In genomic region chr8:125080388-125081344, GRCm38 (mm10) we compare ENCODE assay signal across 12 mouse cellular contexts. TPM values are rescaled to one million over a fixed set of nuclear protein-coding genes. Genes with fewer than 3 reads are reported as not detected.
A peak's percentile ranks its signal among the peaks of the same experiment; 100 is the strongest.
DNase-seq lines count a peak whose midpoint lies in the region; ATAC-seq lines count a peak whose summit lies in the region.
"Had no signal": no experiment of that assay in that cellular context is flagged by ENCODE, and none has a peak within 500 bp of the region (broad histone marks: within the 10 kb centered on the region; RNA-seq: fewer than 3 reads in every experiment).

No protein-coding gene starts in this region.

- H3K9me3 ChIP-seq in heart, embryonic 10.5 days: no peaks in the 10 kb centered on the region; the same call in 1 of the 2 replicates
- no peaks in the 10 kb centered on the region for H3K9me3 ChIP-seq in midbrain, embryonic 12.5 days
- H3K9me3 ChIP-seq in midbrain, embryonic 16.5 days (replicated peaks; ENCODE audit: control insufficient read depth, low read length, poor library complexity, severe bottlenecking): no peaks in the 10 kb centered on the region
- H3K9me3 ChIP-seq in forebrain, embryonic 14.5 days (replicated peaks; ENCODE audit: control insufficient read depth, low read length): no peaks in the 10 kb centered on the region
- H3K9me3 ChIP-seq in stomach, embryonic 14.5 days (ENCODE audit: control insufficient read depth, low read depth, low read length): no peaks in the 10 kb centered on the region
- H3K9me3 ChIP-seq in limb, embryonic 10.5 days (replicated peaks): no peaks in the 10 kb centered on the region
- peaks cover 2% of the 10 kb centered on the region; the same call in 1 of the 2 replicates for H3K9me3 ChIP-seq in kidney, embryonic 16.5 days (ENCODE audit: low read length)

- H3K27ac ChIP-seq in heart, embryonic 10.5 days: 0 out of 2 replicates have a peak overlapping the region, but pooled peaks have one; percentile 47
- H3K27ac ChIP-seq in midbrain, embryonic 12.5 days (replicated peaks): peak overlapping the region; percentile 25; the same call in 1 of the 2 replicates
- H3K27ac ChIP-seq in midbrain, embryonic 16.5 days (ENCODE audit: low read length): no peak overlapping the region
- H3K27ac ChIP-seq in forebrain, embryonic 14.5 days (ENCODE audit: low read depth, low read length): peak overlapping the region; percentile 80
- no peak overlapping the region for H3K27ac ChIP-seq in stomach, embryonic 14.5 days (ENCODE audit: low read length)
- no peak overlapping the region for H3K27ac ChIP-seq in limb, embryonic 10.5 days
- H3K27ac ChIP-seq in kidney, embryonic 16.5 days (ENCODE audit: low read length): no peak overlapping the region

- H3K4me2 ChIP-seq in midbrain, embryonic 12.5 days (replicated peaks): no peak overlapping the region
- no peak overlapping the region for H3K4me2 ChIP-seq in midbrain, embryonic 16.5 days (ENCODE audit: low read length)
- no peak overlapping the region for H3K4me2 ChIP-seq in forebrain, embryonic 14.5 days (ENCODE audit: low read length)
- peak overlapping the region; percentile 17; the same call in 1 of the 2 replicates for H3K4me2 ChIP-seq in stomach, embryonic 14.5 days (replicated peaks; ENCODE audit: low read depth, low read length)
- no peak overlapping the region for H3K4me2 ChIP-seq in kidney, embryonic 16.5 days (replicated peaks; ENCODE audit: low read depth, low read length)
- H3K4me2 ChIP-seq: liver, embryonic 11.5 days had no signal

- no peaks in the 10 kb centered on the region for H3K27me3 ChIP-seq in heart, embryonic 10.5 days (ENCODE audit: insufficient read depth, poor library complexity, severe bottlenecking)
- 0 out of 2 replicates have a peak, but pooled peaks cover 5% of the 10 kb centered on the region for H3K27me3 ChIP-seq in midbrain, embryonic 12.5 days
- H3K27me3 ChIP-seq in midbrain, embryonic 16.5 days (ENCODE audit: control insufficient read depth, insufficient read depth, low read depth, low read length): no peaks in the 10 kb centered on the region; the same call in 1 of the 2 replicates
- no peaks in the 10 kb centered on the region for H3K27me3 ChIP-seq in forebrain, embryonic 14.5 days (replicated peaks; ENCODE audit: control insufficient read depth, insufficient read depth, low read length)
- no peaks in the 10 kb centered on the region for H3K27me3 ChIP-seq in stomach, embryonic 14.5 days (ENCODE audit: control insufficient read depth, insufficient read depth, low read length)
- no peaks in the 10 kb centered on the region for H3K27me3 ChIP-seq in limb, embryonic 10.5 days (ENCODE audit: low read depth, poor library complexity, severe bottlenecking)
- no peaks in the 10 kb centered on the region for H3K27me3 ChIP-seq in kidney, embryonic 16.5 days (ENCODE audit: insufficient read depth, low read length)

- 70% methylated on average over 19 of the region's 19 CpGs for WGBS in heart, embryonic 10.5 days
- 68% methylated on average over 19 of the region's 19 CpGs for WGBS in midbrain, embryonic 12.5 days
- 55% methylated on average over 19 of the region's 19 CpGs for WGBS in midbrain, embryonic 16.5 days
- 63% methylated on average over 19 of the region's 19 CpGs for WGBS in forebrain, embryonic 14.5 days
- WGBS in stomach, embryonic 14.5 days: 67% methylated on average over 19 of the region's 19 CpGs
- 87% methylated on average over 19 of the region's 19 CpGs for WGBS in limb, embryonic 10.5 days
- WGBS in kidney, embryonic 16.5 days: 78% methylated on average over 19 of the region's 19 CpGs

- no peak for DNase-seq in heart, embryonic 10.5 days (ENCODE audit: low spot score)
- DNase-seq in heart, adult 9 months (ENCODE audit: low spot score in 2 of 2): no peak
- peak; percentile 87 for DNase-seq in forebrain, embryonic 14.5 days (ENCODE audit: low spot score)
- no peak for DNase-seq in limb, embryonic 10.5 days (ENCODE audit: low spot score)
- DNase-seq: adrenal gland, postnatal 14 days; cerebellum, adult 18-20 months; kidney, adult 11 months had no signal

- peaks cover 52% of the 10 kb centered on the region for H3K4me1 ChIP-seq in heart, embryonic 10.5 days
- peaks cover 17% of the 10 kb centered on the region; the same call in 1 of the 2 replicates for H3K4me1 ChIP-seq in midbrain, embryonic 12.5 days
- peaks cover 3% of the 10 kb centered on the region for H3K4me1 ChIP-seq in midbrain, embryonic 16.5 days (ENCODE audit: control insufficient read depth, insufficient read depth, low read length)
- peaks cover 14% of the 10 kb centered on the region for H3K4me1 ChIP-seq in forebrain, embryonic 14.5 days (ENCODE audit: control insufficient read depth, insufficient read depth, low read length)
- H3K4me1 ChIP-seq in stomach, embryonic 14.5 days (ENCODE audit: control insufficient read depth, insufficient read depth, low read length): peaks cover 5% of the 10 kb centered on the region; the same call in 1 of the 2 replicates
- peaks cover 50% of the 10 kb centered on the region for H3K4me1 ChIP-seq in limb, embryonic 10.5 days
- peaks cover 12% of the 10 kb centered on the region for H3K4me1 ChIP-seq in kidney, embryonic 16.5 days (ENCODE audit: insufficient read depth, low read length)

- H3K4me3 ChIP-seq in heart, embryonic 10.5 days: no peak overlapping the region
- no peak overlapping the region for H3K4me3 ChIP-seq in midbrain, embryonic 12.5 days
- H3K4me3 ChIP-seq in midbrain, embryonic 16.5 days (ENCODE audit: low read depth, low read length): no peak overlapping the region
- no peak overlapping the region for H3K4me3 ChIP-seq in forebrain, embryonic 14.5 days (ENCODE audit: low read depth, low read length)
- H3K4me3 ChIP-seq in stomach, embryonic 14.5 days (ENCODE audit: low read depth, low read length): no peak overlapping the region
- H3K4me3 ChIP-seq in limb, embryonic 10.5 days: no peak overlapping the region
- no peak overlapping the region for H3K4me3 ChIP-seq in kidney, embryonic 16.5 days (ENCODE audit: low read length)

- peak; percentile 41; the same call in 1 of the 2 replicates for ATAC-seq in midbrain, embryonic 12.5 days (ENCODE audit: low FRiP score, low read depth)
- ATAC-seq in midbrain, embryonic 16.5 days: no peak
- peak; percentile 77 for ATAC-seq in forebrain, embryonic 14.5 days
- no peak for ATAC-seq in stomach, embryonic 14.5 days (ENCODE audit: insufficient number of reproducible peaks, insufficient read depth, low FRiP score, low read depth)
- ATAC-seq in kidney, embryonic 16.5 days (ENCODE audit: low FRiP score, low TSS enrichment): no peak

- H3K36me3 ChIP-seq in heart, embryonic 10.5 days: peaks cover 2% of the 10 kb centered on the region; the same call in 1 of the 2 replicates
- H3K36me3 ChIP-seq in midbrain, embryonic 12.5 days: no peaks in the 10 kb centered on the region
- no peaks in the 10 kb centered on the region for H3K36me3 ChIP-seq in midbrain, embryonic 16.5 days (ENCODE audit: control insufficient read depth, insufficient read depth, low read length)
- no peaks in the 10 kb centered on the region for H3K36me3 ChIP-seq in forebrain, embryonic 14.5 days (ENCODE audit: control insufficient read depth, insufficient read depth, low read length)
- no peaks in the 10 kb centered on the region for H3K36me3 ChIP-seq in stomach, embryonic 14.5 days (ENCODE audit: control insufficient read depth, insufficient read depth, low read length)
- H3K36me3 ChIP-seq in limb, embryonic 10.5 days: no peaks in the 10 kb centered on the region
- H3K36me3 ChIP-seq in kidney, embryonic 16.5 days (ENCODE audit: insufficient read depth, low read length): no peaks in the 10 kb centered on the region

- H3K9ac ChIP-seq in midbrain, embryonic 12.5 days (replicated peaks): no peak overlapping the region
- no peak overlapping the region for H3K9ac ChIP-seq in midbrain, embryonic 16.5 days (ENCODE audit: low read depth, low read length)
- no peak overlapping the region for H3K9ac ChIP-seq in forebrain, embryonic 14.5 days (ENCODE audit: low read length)
- H3K9ac ChIP-seq in stomach, embryonic 14.5 days (replicated peaks; ENCODE audit: low read depth, low read length): no peak overlapping the region
- no peak overlapping the region for H3K9ac ChIP-seq in kidney, embryonic 16.5 days (replicated peaks; ENCODE audit: low read length)

RNA-seq across cellular contexts. Expression of gene Disc1, which starts 26.7 kb away (rescaled TPM):
- polyA plus RNA-seq in heart, embryonic 10.5 days (2016; fragmentation: Nextera tagmentation; extraction: Ambion mirVana): 2.6 and 2.8 TPM in 2 replicates
- 1.6 and 2.3 TPM in 2 replicates for polyA plus RNA-seq in midbrain, embryonic 12.5 days (2016; fragmentation: Nextera tagmentation; extraction: Ambion mirVana)
- polyA plus RNA-seq in midbrain, embryonic 16.5 days (2015; fragmentation: Nextera tagmentation; extraction: Ambion mirVana): 1.2 and 1.5 TPM in 2 replicates
- polyA plus RNA-seq in forebrain, embryonic 14.5 days (2014; fragmentation: Nextera tagmentation; extraction: Ambion mirVana): 0.30 and 0.62 TPM in 2 replicates
- 1.9 and 3.0 TPM in 2 replicates for polyA plus RNA-seq in stomach, embryonic 14.5 days (2014; fragmentation: Nextera tagmentation; extraction: Ambion mirVana)
- 1.3 and 1.5 TPM in 2 replicates for polyA plus RNA-seq in limb, embryonic 10.5 days (2016; fragmentation: Nextera tagmentation; extraction: Ambion mirVana)
- 2.1 and 3.2 TPM in 2 replicates for polyA plus RNA-seq in kidney, embryonic 16.5 days (2015; fragmentation: Nextera tagmentation; extraction: Ambion mirVana)

Comparison
In these comparisons a context has a peak if more than half of its experiments do, and no peak if none do; other contexts are left out.
1. H3K27ac ChIP-seq: peak in heart, embryonic 10.5 days (single experiment), midbrain, embryonic 12.5 days (single experiment) and forebrain, embryonic 14.5 days (single experiment); none in midbrain, embryonic 16.5 days (single experiment), stomach, embryonic 14.5 days (single experiment), limb, embryonic 10.5 days (single experiment) and kidney, embryonic 16.5 days (single experiment).
2. ATAC-seq: peak in midbrain, embryonic 12.5 days (single experiment) and forebrain, embryonic 14.5 days (single experiment); none in midbrain, embryonic 16.5 days (single experiment), stomach, embryonic 14.5 days (single experiment) and kidney, embryonic 16.5 days (single experiment).